Mouse (Mus musculus) CH12.LX (cell line): Measurements from ENCODE around the gene Lrrc41. TPM values are rescaled to one million over a fixed set of nuclear protein-coding genes. Genes with fewer than 3 reads are reported as not detected.

Source experiments
- DNase-seq: peaks from one replicate; pipeline ENCODE4 v3.0.0-alpha.2; 2013; ENCODE audit errors: extremely low read depth
- H3K27ac ChIP-seq: 2 replicates; pipeline ENCODE4 v1.5.1; 2012; ENCODE audit warnings: low read depth, mild to moderate bottlenecking, control low read depth, moderate library complexity; ENCODE audit not compliant: insufficient read depth
- H3K27me3 ChIP-seq: replicated peaks from 2 replicates; pipeline ENCODE3; 2012; ENCODE audit warnings: inconsistent platforms
- H3K36me3 ChIP-seq, 2 experiments: replicated peaks in 1 of 2; 2 replicates each; pipeline versions ENCODE3 to v1.6.1; 2012; ENCODE audit warnings: inconsistent platforms in 1 of 2, low read length in 1 of 2, mild to moderate bottlenecking in 1 of 2, mixed read lengths in 1 of 2, moderate library complexity in 1 of 2; ENCODE audit not compliant: control insufficient read depth in 1 of 2, insufficient read depth in 1 of 2
- H3K4me1 ChIP-seq, 2 experiments: 2 replicates each; pipeline ENCODE4 v1.6.1; 2012; ENCODE audit warnings: inconsistent platforms in 1 of 2, moderate library complexity in 1 of 2; ENCODE audit not compliant: insufficient read depth in 2 of 2, control insufficient read depth in 1 of 2
- H3K4me2 ChIP-seq: 2 replicates; pipeline ENCODE4 v1.6.1; 2012; ENCODE audit warnings: low read depth, mild to moderate bottlenecking, control low read depth; ENCODE audit not compliant: poor library complexity, insufficient read depth, severe bottlenecking
- H3K4me3 ChIP-seq, 3 experiments: fragments of 150-350 bp in 1 of 3; sonication (generic) in 1 of 3; replicated peaks in 1 of 3; 2 replicates each; pipeline versions ENCODE3 to v1.5.1; 2011 to 2012; ENCODE audit warnings: low read depth in 2 of 3, low read length in 2 of 3, mild to moderate bottlenecking in 2 of 3, moderate library complexity in 2 of 3, control low read depth in 1 of 3, improper control_type of control experiment in 1 of 3, inconsistent platforms in 1 of 3, mixed read lengths in 1 of 3; ENCODE audit not compliant: poor library complexity in 1 of 3
- H3K79me2 ChIP-seq: replicated peaks from 2 replicates; pipeline ENCODE4 v1.6.1; 2012; ENCODE audit warnings: mild to moderate bottlenecking, moderate library complexity; ENCODE audit not compliant: control insufficient read depth, poor library complexity, insufficient read depth, severe bottlenecking; ENCODE audit errors: extremely low read depth
- H3K9ac ChIP-seq: 2 replicates; pipeline ENCODE4 v1.6.1; 2012; ENCODE audit warnings: low read depth, mild to moderate bottlenecking, control low read depth, moderate library complexity; ENCODE audit not compliant: insufficient read depth
- H3K9me3 ChIP-seq: replicated peaks from 2 replicates; pipeline ENCODE3; 2012; ENCODE audit warnings: low read length, inconsistent platforms, mixed read lengths
- CHD1 ChIP-seq: IDR thresholded peaks from 2 replicates; pipeline ENCODE4 v1.6.1; 2012; ENCODE audit warnings: low read depth, low read length, improper control_type of control experiment, inconsistent platforms
- CHD2 ChIP-seq: IDR thresholded peaks from 2 replicates; pipeline ENCODE4 v1.6.1; 2011; ENCODE audit warnings: low read length, improper control_type of control experiment
- CTCF ChIP-seq, 2 experiments: IDR thresholded peaks in 1 of 2; conservative IDR thresholded peaks in 1 of 2; 2 replicates each; pipeline ENCODE4 v1.5.1; 2011 to 2012; ENCODE audit warnings: low read depth in 2 of 2, low read length in 2 of 2, improper control_type of control experiment in 1 of 2, inconsistent platforms in 1 of 2, mild to moderate bottlenecking in 1 of 2, moderate library complexity in 1 of 2
- E2F4 ChIP-seq: IDR thresholded peaks from 2 replicates; pipeline ENCODE4 v1.6.1; 2011; ENCODE audit warnings: low read depth, low read length, improper control_type of control experiment; ENCODE audit not compliant: insufficient replicate concordance
- ELF1 ChIP-seq: IDR thresholded peaks from 2 replicates; pipeline ENCODE4 v1.6.1; 2014; ENCODE audit warnings: low read depth, mild to moderate bottlenecking, inconsistent platforms, low read length, improper control_type of control experiment
- EP300 ChIP-seq: IDR thresholded peaks from 2 replicates; pipeline ENCODE4 v1.6.1; 2011; ENCODE audit warnings: low read length, improper control_type of control experiment
- ETS1 ChIP-seq: conservative IDR thresholded peaks from 2 replicates; pipeline ENCODE4 v1.6.1; 2012; ENCODE audit warnings: low read depth, mild to moderate bottlenecking, inconsistent platforms, low read length, improper control_type of control experiment, moderate library complexity
- GABPA ChIP-seq: IDR thresholded peaks from 2 replicates; pipeline ENCODE4 v1.6.1; 2012; ENCODE audit warnings: low read depth, low read length, improper control_type of control experiment, inconsistent platforms; ENCODE audit not compliant: insufficient replicate concordance
- JUN ChIP-seq: IDR thresholded peaks from 2 replicates; pipeline ENCODE4 v1.6.1; 2011; ENCODE audit warnings: low read depth, mild to moderate bottlenecking, low read length, improper control_type of control experiment, moderate library complexity; ENCODE audit not compliant: insufficient read depth
- JUND ChIP-seq: conservative IDR thresholded peaks from 2 replicates; pipeline ENCODE4 v1.6.1; 2011; ENCODE audit warnings: low read depth, low read length, improper control_type of control experiment
- KAT2A ChIP-seq: IDR thresholded peaks from 2 replicates; pipeline ENCODE4 v1.6.1; 2012; ENCODE audit warnings: low read length, improper control_type of control experiment, inconsistent platforms; ENCODE audit not compliant: insufficient replicate concordance
- MAFK ChIP-seq: IDR thresholded peaks from 2 replicates; pipeline ENCODE4 v1.6.1; 2011; ENCODE audit warnings: low read length, improper control_type of control experiment; ENCODE audit not compliant: insufficient replicate concordance
- MAX ChIP-seq: IDR thresholded peaks from 2 replicates; pipeline ENCODE4 v1.6.1; 2011; ENCODE audit warnings: low read length, improper control_type of control experiment
- MAZ ChIP-seq: IDR thresholded peaks from 2 replicates; pipeline ENCODE4 v1.6.1; 2012; ENCODE audit warnings: low read depth, mild to moderate bottlenecking, inconsistent platforms, low read length, improper control_type of control experiment, moderate library complexity
- MEF2A ChIP-seq: IDR thresholded peaks from 2 replicates; pipeline ENCODE4 v1.6.1; 2014; ENCODE audit warnings: low read depth, mild to moderate bottlenecking, inconsistent platforms, low read length, improper control_type of control experiment, borderline replicate concordance
- MYC ChIP-seq: IDR thresholded peaks from 2 replicates; pipeline ENCODE4 v1.6.1; 2011; ENCODE audit warnings: low read depth, mild to moderate bottlenecking, improper control_type of control experiment, low read length
- NELFE ChIP-seq: IDR thresholded peaks from 2 replicates; pipeline ENCODE4 v1.6.1; 2011; ENCODE audit warnings: low read depth, low read length, improper control_type of control experiment
- NRF1 ChIP-seq: IDR thresholded peaks from 2 replicates; pipeline ENCODE4 v1.6.1; 2014; ENCODE audit warnings: low read depth, mild to moderate bottlenecking, inconsistent platforms, low read length, improper control_type of control experiment, moderate library complexity
- PAX5 ChIP-seq: IDR thresholded peaks from 2 replicates; pipeline ENCODE4 v1.6.1; 2012; ENCODE audit warnings: low read length, inconsistent platforms, mixed read lengths
- POLR2A ChIP-seq: IDR thresholded peaks from 2 replicates; pipeline ENCODE4 v1.6.1; 2011; ENCODE audit warnings: low read depth, mild to moderate bottlenecking, improper control_type of control experiment, low read length
- POLR2AphosphoS2 ChIP-seq: IDR thresholded peaks from 2 replicates; pipeline ENCODE4 v1.6.1; 2011; ENCODE audit warnings: low read depth, low read length, improper control_type of control experiment
- RAD21 ChIP-seq: IDR thresholded peaks from 2 replicates; pipeline ENCODE4 v1.6.1; 2011; ENCODE audit warnings: low read depth, mild to moderate bottlenecking, low read length, improper control_type of control experiment, moderate library complexity
- SIN3A ChIP-seq: IDR thresholded peaks from 2 replicates; pipeline ENCODE4 v1.6.1; 2012; ENCODE audit warnings: low read length, improper control_type of control experiment, inconsistent platforms
- SMC3 ChIP-seq: IDR thresholded peaks from 2 replicates; pipeline ENCODE4 v1.6.1; 2011; ENCODE audit warnings: low read depth, low read length, improper control_type of control experiment
- USF1 ChIP-seq: IDR thresholded peaks from 2 replicates; pipeline ENCODE4 v1.6.1; 2014; ENCODE audit warnings: low read depth, mild to moderate bottlenecking, inconsistent platforms, low read length, improper control_type of control experiment
- USF2 ChIP-seq: conservative IDR thresholded peaks from 2 replicates; pipeline ENCODE4 v1.6.1; 2011; ENCODE audit warnings: low read depth, low read length, improper control_type of control experiment
- ZC3H11A ChIP-seq: IDR thresholded peaks from 2 replicates; pipeline ENCODE4 v1.6.1; 2012; ENCODE audit warnings: low read depth, mild to moderate bottlenecking, inconsistent platforms, low read length, improper control_type of control experiment
- ZKSCAN1 ChIP-seq: IDR thresholded peaks from 2 replicates; pipeline ENCODE4 v1.6.1; 2012; ENCODE audit warnings: low read depth, inconsistent platforms, low read length, improper control_type of control experiment, borderline replicate concordance
- ZNF384 ChIP-seq: IDR thresholded peaks from 2 replicates; pipeline ENCODE4 v1.6.1; 2012; ENCODE audit warnings: low read depth, low read length, improper control_type of control experiment, inconsistent platforms
- dilution Hi-C: fragments of 300-500 bp; cut with MboI; formaldehyde crosslinking; loops from 2 replicates; pipeline ENCODE4 v1.14.3; 2020; ENCODE audit warnings: low sequenced_read_pairs; ENCODE audit not compliant: extremely low pct_unique_long_range_greater_than_20kb, extremely low pct_ligation_motif_present
- in situ Hi-C: fragments of 300-500 bp; cut with MboI; formaldehyde crosslinking; loops from 3 replicates; pipeline ENCODE4 v1.14.3; 2019; ENCODE audit warnings: low sequenced_read_pairs, low pct_ligation_motif_present, low pct_unique_long_range_greater_than_20kb, mixed read lengths
- polyA plus RNA-seq: library from polyadenylated mRNA; unstranded; fragments of >175 nt; gene quantifications from 2 replicates; pipeline ENCODE4 v1.2.1, GENCODE M21; 2012; ENCODE audit warnings: low read depth; ENCODE audit not compliant: insufficient read length
- total RNA-seq, 2 experiments: library from RNA; depleted of rRNA; stranded (reverse); fragments of 300-350 nt in 1 of 2; fragments of >200 nt in 1 of 2; gene quantifications; 2 replicates each; pipeline ENCODE4 v1.2.3; 2012 to 2014

Gene Lrrc41
- total and polyA plus RNA-seq, 3 experiments, result 48.8 to 60.8 (median 51.8) TPM

DNA sequence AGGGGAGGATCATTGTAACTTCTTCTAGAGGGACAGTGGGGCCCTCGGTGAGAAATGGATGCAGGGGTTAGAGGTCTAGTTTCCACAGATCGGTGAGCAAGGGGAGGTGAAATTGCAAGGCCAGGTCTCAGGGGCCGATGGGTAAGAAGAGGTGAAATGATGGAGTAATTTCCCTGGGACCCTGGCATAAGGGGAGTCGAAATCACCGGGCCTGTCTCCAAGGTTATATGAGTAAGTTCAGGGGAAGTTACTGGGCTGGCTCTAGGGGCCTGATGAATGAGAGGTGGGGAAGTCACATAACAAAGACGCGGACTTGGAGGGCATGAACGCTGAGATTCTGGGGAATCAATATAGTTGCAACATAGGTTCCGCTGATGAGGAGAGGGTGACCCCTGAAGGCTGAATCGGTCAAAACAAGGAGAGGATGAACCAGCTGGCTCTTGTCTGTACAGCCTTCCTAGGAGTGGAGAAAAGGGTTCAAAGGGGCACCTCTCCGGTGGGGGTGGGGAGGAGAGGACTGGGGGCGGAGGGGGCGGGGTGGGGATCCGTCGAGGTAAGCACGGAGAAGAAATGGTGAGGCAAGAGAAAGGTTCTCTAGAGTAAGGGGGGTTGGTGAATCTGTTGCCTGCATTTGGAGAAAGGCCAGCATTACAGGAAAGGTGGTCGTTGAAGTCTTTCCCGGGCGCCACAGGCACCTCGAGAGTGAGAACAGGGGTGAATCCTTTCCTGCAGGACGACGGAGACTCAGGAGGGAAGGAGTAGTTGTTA is 22.4 kb upstream of the Lrrc41 start:
- peak; percentile 56 for DNase-seq
- peak overlapping the region; percentile 67 to 78 (median 77) for H3K4me3 ChIP-seq
- no peaks in the 10 kb centered on the region for H3K9me3 ChIP-seq
- peaks cover 3 to 40% of the 10 kb centered on the region in 2 experiments; a peak in 2 of 4 replicates for H3K4me1 ChIP-seq
- H3K4me2 ChIP-seq, result peak overlapping the region; percentile 92
- TF ChIP-seq ELF1 (no peak), MYC (no peak), KAT2A (no peak), CTCF (conservative IDR thresholded peaks at IDR 0.05 in 1 of 2, IDR thresholded peaks at IDR 0.05 in 1 of 2; ENCODE audit: low read depth in 2 of 2, low read length in 2 of 2) (peak in 1 of 2 experiments; percentile 65; a peak in 2 of 4 replicates), ZKSCAN1 (no peak), MAZ (no peak), SMC3 (no peak; the same call in 1 of the 2 replicates), ZC3H11A (no peak), NELFE (no peak; the same call in 1 of the 2 replicates), MAFK (no peak), RAD21 (peak; percentile 66), USF1 (no peak), GABPA (no peak), CHD2 (no peak), POLR2AphosphoS2 (no peak)
- TF ChIP-seq, all 38 proteins: peak for 2
- H3K27ac ChIP-seq, result peak overlapping the region; percentile 94
- peak overlapping the region; percentile 93 for H3K9ac ChIP-seq
- H3K27me3 ChIP-seq, result no peaks in the 10 kb centered on the region
- in situ Hi-C loops (no loop called here), dilution Hi-C loops (no loop called here)
- H3K79me2 ChIP-seq, result no peaks in the 10 kb centered on the region; the same call in 1 of the 2 replicates
- H3K36me3 ChIP-seq, result peaks cover 9 to 37% of the 10 kb centered on the region in 2 experiments

GRCm38 (mm10) chr4:116053399-116053961 is 21.6 kb upstream of the Lrrc41 start, which contains the start of gene Nsun4:
Gene Nsun4 (minus strand): TSS chr4:116053876.
- in situ Hi-C loops, result no loop called here
- Histone ChIP-seq H3K4me3 (peak within 1 kb of the TSS; percentile 67 to 78 (median 77)), H3K36me3 (peaks cover 4 to 32% of the 10 kb centered on the region in 2 experiments), H3K9me3 (no peaks in the 10 kb centered on the region), H3K27ac (peak within 1 kb of the TSS; percentile 94), H3K79me2 (no peaks in the 10 kb centered on the region; the same call in 1 of the 2 replicates), H3K27me3 (no peaks in the 10 kb centered on the region), H3K4me2 (peak within 1 kb of the TSS; percentile 92), H3K4me1 (peaks cover 3 to 40% of the 10 kb centered on the region in 2 experiments; a peak in 2 of 4 replicates), H3K9ac (peak within 1 kb of the TSS; percentile 93)
- dilution Hi-C loops, result no loop called here
- DNase-seq, result peak; percentile 96
- peak; percentile 61; the same call in 1 of the 2 replicates for TF ChIP-seq MAX
- 0 out of 2 replicates have a peak, but pooled peaks have one; percentile 18 for TF ChIP-seq MAFK
- no peak for TF ChIP-seq JUN
- peak; percentile 99 for TF ChIP-seq POLR2A
- 0 out of 2 replicates have a peak, but pooled peaks have one; percentile 46 for TF ChIP-seq KAT2A
- TF ChIP-seq ZC3H11A, result no peak
- peak; percentile 85 for TF ChIP-seq GABPA
- TF ChIP-seq SIN3A, result peak; percentile 92
- peak; percentile 70; the same call in 1 of the 2 replicates for TF ChIP-seq MYC
- TF ChIP-seq JUND, result peak; percentile 55; the same call in 1 of the 2 replicates
- peak; percentile 68 for TF ChIP-seq ELF1
- TF ChIP-seq POLR2AphosphoS2, result peak; percentile 98
- TF ChIP-seq PAX5, result no peak
- 0 out of 2 replicates have a peak, but pooled peaks have one; percentile 71 for TF ChIP-seq CHD1
- TF ChIP-seq NRF1, result peak; percentile 68
- peak; percentile 57 for TF ChIP-seq MEF2A
- TF ChIP-seq ETS1, result peak; percentile 63
- TF ChIP-seq USF2, result no peak
- TF ChIP-seq E2F4, result no peak
- 0 out of 2 replicates have a peak, but pooled peaks have one; percentile 4 for TF ChIP-seq ZNF384
- TF ChIP-seq EP300, result no peak
- TF ChIP-seq MAZ, result peak; percentile 69
